Mouse (Mus musculus) R1 (cell line): ENCODE data around the gene Dusp13.

ENCODE experiments used
- DNase-seq: peaks from one replicate; pipeline ENCODE4 v3.0.0-alpha.2; 2018; ENCODE audit warnings: low read depth, low spot score

Dusp13 gene

DNA sequence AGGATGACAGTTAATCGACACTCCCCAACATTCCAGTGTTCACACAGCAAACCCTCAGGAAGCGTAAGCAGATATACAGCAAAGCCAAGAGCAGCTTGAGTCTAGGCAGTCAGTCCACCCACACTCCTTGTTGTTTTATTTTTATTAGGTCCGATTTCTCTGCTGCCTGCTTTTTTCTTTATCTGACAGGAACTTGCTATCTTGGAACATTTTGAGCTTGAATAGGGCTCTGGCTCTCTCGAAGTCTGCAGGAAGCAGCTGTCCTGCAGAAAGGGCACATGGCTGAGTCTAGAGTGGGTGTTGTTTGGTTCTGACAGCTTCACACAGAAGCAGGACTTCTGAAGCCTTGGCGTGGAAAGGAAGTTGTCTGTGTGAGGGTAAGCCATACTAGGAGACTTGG, 47.7 kb downstream of the Dusp13 start:
- no peak for DNase-seq

DNA sequence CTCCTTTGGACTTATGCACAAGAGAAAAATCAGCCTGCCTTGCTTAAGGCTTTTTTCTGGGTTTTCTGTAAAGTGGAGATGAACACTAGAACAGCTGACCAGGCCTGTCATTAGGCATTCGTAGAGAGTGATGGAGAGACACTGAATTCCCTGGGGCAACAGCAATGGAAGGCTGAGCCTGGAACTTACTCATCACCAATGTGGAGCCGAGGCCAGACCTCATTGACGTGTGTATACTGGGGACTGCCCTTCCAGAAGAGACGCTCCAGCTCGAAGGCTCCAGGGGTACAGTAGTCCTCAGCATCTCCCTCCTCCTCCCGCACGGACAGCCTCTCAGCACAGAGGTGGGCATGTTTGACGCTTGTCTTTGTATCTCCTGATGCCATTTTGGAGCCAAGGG, 48.3 kb downstream of the Dusp13 start:
- no peak for DNase-seq

- DNase-seq = no peak
Measured at GRCm38 (mm10) chr14:21696186-21696830, 54.7 kb downstream of the Dusp13 start.

DNA sequence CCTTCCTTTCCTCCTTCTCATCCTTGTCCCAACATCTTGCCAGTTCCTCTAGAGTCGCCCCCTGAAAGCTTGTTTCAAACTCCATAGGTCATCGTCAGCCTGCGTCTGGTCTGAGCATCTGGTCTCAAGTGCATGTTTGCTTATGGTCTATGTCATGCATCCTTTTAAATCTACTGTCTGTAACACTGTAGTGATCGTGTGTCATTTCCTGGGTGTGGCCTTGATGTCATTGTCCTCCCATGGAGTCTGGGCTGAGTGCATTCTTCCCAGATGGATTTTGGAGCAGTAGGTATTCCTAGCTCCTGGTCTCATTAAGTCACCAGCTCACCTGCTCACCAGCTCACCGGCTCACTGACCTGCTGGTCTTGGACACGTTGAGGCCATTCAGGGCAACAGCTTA, 56.0 kb downstream of the Dusp13 start:
- peak; percentile 41 for DNase-seq

GRCm38 (mm10) chr14:21691070-21691469, 59.9 kb downstream of the Dusp13 start:
- no peak for DNase-seq

DNA sequence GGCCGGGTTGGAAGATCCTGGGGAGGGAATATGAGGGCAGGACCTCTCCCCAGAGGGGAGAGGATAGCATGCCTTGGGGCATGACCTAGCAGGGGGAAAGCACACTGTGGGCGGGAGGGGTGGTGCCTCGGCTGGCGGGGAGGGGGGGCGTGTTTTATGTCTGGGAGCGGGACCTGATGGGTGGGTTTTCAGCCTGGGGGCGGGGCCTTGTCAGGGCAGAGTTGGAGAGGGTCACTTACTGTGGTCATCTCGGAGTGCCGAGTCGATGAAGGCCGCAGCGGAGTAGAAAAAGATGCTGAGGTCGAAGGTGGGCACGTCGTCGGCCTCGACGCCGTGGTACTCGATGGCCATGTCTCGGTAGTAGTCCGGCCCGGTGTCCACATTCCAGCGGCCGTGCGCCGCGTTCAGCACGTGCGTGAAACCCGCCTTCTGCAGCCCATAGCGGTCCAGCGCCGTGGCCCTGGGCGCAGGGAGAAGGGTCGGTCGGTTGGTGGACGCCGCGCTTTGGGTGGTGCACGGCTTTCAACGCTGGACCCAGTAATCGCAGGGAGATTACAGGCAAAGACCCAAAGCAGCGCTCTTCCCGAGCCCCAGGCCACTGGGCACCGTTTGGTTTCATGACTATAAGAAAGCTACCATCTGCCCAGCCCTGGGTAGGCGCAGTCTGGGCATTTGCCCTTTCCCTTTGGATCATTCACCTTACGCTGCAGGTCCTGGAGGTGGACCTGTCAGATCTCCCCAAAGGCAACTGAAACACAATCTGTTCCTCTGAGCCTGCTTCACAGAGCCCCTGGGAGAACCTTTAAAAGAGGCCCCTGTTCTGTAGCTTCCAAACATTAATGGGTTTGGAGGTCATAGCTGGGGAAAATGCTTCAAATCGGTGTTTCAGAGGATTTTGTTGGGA, 64.4 kb downstream of the Dusp13 start:
- DNase-seq = peak; percentile 72

DNA sequence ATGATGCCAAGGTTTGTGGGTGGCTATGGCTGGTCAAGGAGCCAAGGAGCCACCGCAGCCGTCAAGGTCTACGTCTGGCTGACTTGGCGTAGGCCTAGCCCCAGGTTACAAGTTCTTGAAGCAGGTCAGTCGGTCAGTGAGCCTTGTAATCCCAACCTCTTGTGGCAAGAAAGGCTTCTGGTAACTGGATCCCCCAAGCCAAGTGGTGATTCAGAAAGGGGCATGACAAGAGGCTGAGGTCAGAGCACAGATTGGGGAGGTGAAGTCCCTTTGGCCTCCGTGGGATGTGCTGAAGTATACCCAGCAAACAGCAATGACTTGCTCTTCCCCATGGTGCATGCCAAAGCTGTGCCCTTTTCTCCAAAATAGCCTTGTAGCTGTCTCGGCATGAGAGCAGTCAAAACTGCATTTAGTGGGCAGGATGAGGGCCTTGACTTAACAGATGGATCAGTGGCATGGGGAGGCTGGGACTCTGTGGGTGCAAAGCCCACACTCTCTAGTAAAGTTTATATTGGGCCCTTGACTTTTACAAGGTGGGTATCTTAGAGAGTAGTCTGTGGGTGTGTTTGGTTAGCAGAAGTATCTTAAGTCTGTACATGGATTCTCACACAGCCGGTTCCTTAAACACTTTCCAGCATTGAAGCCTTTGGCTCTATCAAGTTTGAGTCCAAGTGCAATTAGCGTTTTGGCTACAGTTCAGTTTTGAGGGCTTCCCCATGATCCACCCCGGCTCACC, 65.4 kb downstream of the Dusp13 start:
- DNase-seq = no peak

- no peak for DNase-seq
Measured at GRCm38 (mm10) chr14:21683834-21684233, 67.1 kb downstream of the Dusp13 start.
